Mouse (Mus musculus): ENCODE results near the gene Tmem9. TPM values are rescaled to one million over a fixed set of nuclear protein-coding genes. Genes with fewer than 3 reads are reported as not detected.

The Tmem9 gene
- polyA plus RNA-seq, 2 experiments, result 111 to 162 TPM

- DNase-seq (ENCODE audit: low spot score), result no peak
- no peak overlapping the region for H3K9ac ChIP-seq (ENCODE audit: low read depth, low read length, severe bottlenecking)
- H3K4me2 ChIP-seq (replicated peaks; ENCODE audit: low read depth, low read length, severe bottlenecking), result no peak overlapping the region
- 7% methylated on average over 3 of the region's 3 CpGs for WGBS
- H3K4me3 ChIP-seq (replicated peaks; ENCODE audit: low read length), result no peak overlapping the region
- no peak for ATAC-seq (ENCODE audit: low FRiP score, low read depth)
- no peaks in the 10 kb centered on the region for H3K27me3 ChIP-seq (ENCODE audit: control insufficient read depth, insufficient read depth, low read length)
- no peak for TF ChIP-seq POLR2A (IDR thresholded peaks at IDR 0.05; ENCODE audit: borderline replicate concordance, extremely low read depth, insufficient read depth, insufficient read length)
- H3K36me3 ChIP-seq (ENCODE audit: control insufficient read depth, insufficient read depth, low read length), result no peaks in the 10 kb centered on the region
- H3K9me3 ChIP-seq (ENCODE audit: control insufficient read depth, low read length), result no peaks in the 10 kb centered on the region
- no peak overlapping the region for H3K27ac ChIP-seq (replicated peaks; ENCODE audit: low read depth, low read length)
- no peaks in the 10 kb centered on the region for H3K4me1 ChIP-seq (ENCODE audit: control insufficient read depth, insufficient read depth, low read length)
Observed at GRCm38 (mm10) chr1:136076086-136076485, 68.1 kb downstream of the Tmem9 start.

GRCm38 (mm10) chr1:136077656-136078055 lies 69.7 kb downstream of the Tmem9 start:
- Histone ChIP-seq H3K9ac (ENCODE audit: low read depth, low read length, severe bottlenecking) (no peak overlapping the region), H3K9me3 (ENCODE audit: control insufficient read depth, low read length) (no peaks in the 10 kb centered on the region; the same call in 1 of the 2 replicates), H3K4me1 (ENCODE audit: control insufficient read depth, insufficient read depth, low read length) (no peaks in the 10 kb centered on the region), H3K4me2 (replicated peaks; ENCODE audit: low read depth, low read length, severe bottlenecking) (no peak overlapping the region), H3K27ac (replicated peaks; ENCODE audit: low read depth, low read length) (no peak overlapping the region), H3K36me3 (ENCODE audit: control insufficient read depth, insufficient read depth, low read length) (no peaks in the 10 kb centered on the region), H3K27me3 (ENCODE audit: control insufficient read depth, insufficient read depth, low read length) (no peaks in the 10 kb centered on the region), H3K4me3 (replicated peaks; ENCODE audit: low read length) (no peak overlapping the region)
- 64% methylated on average over 4 of the region's 4 CpGs for WGBS
- TF ChIP-seq POLR2A (IDR thresholded peaks at IDR 0.05; ENCODE audit: borderline replicate concordance, extremely low read depth, insufficient read depth, insufficient read length), result no peak
- no peak for DNase-seq (ENCODE audit: low spot score)
- ATAC-seq (ENCODE audit: low FRiP score, low read depth), result no peak

- H3K9ac ChIP-seq (ENCODE audit: low read depth, low read length, severe bottlenecking), result no peak overlapping the region
- no peak overlapping the region for H3K4me3 ChIP-seq (replicated peaks; ENCODE audit: low read length)
- DNase-seq (ENCODE audit: low spot score) (no peak), ATAC-seq (ENCODE audit: low FRiP score, low read depth) (no peak)
- TF ChIP-seq POLR2A (IDR thresholded peaks at IDR 0.05; ENCODE audit: borderline replicate concordance, extremely low read depth, insufficient read depth, insufficient read length), result no peak
- no peak overlapping the region for H3K4me2 ChIP-seq (replicated peaks; ENCODE audit: low read depth, low read length, severe bottlenecking)
- H3K9me3 ChIP-seq (ENCODE audit: control insufficient read depth, low read length), result no peaks in the 10 kb centered on the region; the same call in 1 of the 2 replicates
- H3K36me3 ChIP-seq (ENCODE audit: control insufficient read depth, insufficient read depth, low read length), result no peaks in the 10 kb centered on the region
- no peak overlapping the region for H3K27ac ChIP-seq (replicated peaks; ENCODE audit: low read depth, low read length)
- no peaks in the 10 kb centered on the region for H3K27me3 ChIP-seq (ENCODE audit: control insufficient read depth, insufficient read depth, low read length)
- 91% methylated on average over 1 of the region's 1 CpGs for WGBS
- no peaks in the 10 kb centered on the region for H3K4me1 ChIP-seq (ENCODE audit: control insufficient read depth, insufficient read depth, low read length)
Observed at GRCm38 (mm10) chr1:136081161-136081560, 73.2 kb downstream of the Tmem9 start.

Other genes starting within 250 kb of the Tmem9 start
- 60.6 and 69.1 TPM in 2 replicates for gene Phlda3, start 242.0 kb upstream of the Tmem9 start, polyA plus RNA-seq (2012; rRNA removed)
- gene Phlda3, start 242.0 kb upstream of the Tmem9 start, polyA plus RNA-seq (2014; fragmentation: Nextera tagmentation; extraction: Ambion mirVana), result 85.1 and 87.4 TPM in 2 replicates
- 349 and 357 TPM in 2 replicates for gene Tnni1, start 228.7 kb upstream of the Tmem9 start, polyA plus RNA-seq (2012; rRNA removed)
- 300 and 419 TPM in 2 replicates for gene Tnni1, start 228.7 kb upstream of the Tmem9 start, polyA plus RNA-seq (2014; fragmentation: Nextera tagmentation; extraction: Ambion mirVana)
- gene Lad1, start 189.6 kb upstream of the Tmem9 start, polyA plus RNA-seq (2012; rRNA removed), result 10.9 and 12.2 TPM in 2 replicates
- gene Lad1, start 189.6 kb upstream of the Tmem9 start, polyA plus RNA-seq (2014; fragmentation: Nextera tagmentation; extraction: Ambion mirVana), result 20.9 and 25.9 TPM in 2 replicates
- gene Tnnt2, start 171.8 kb upstream of the Tmem9 start, polyA plus RNA-seq (2012; rRNA removed), result 44.5 and 108 TPM in 2 replicates
- gene Tnnt2, start 171.8 kb upstream of the Tmem9 start, polyA plus RNA-seq (2014; fragmentation: Nextera tagmentation; extraction: Ambion mirVana), result 78.3 and 104 TPM in 2 replicates
- 36.0 and 41.5 TPM in 2 replicates for gene Pkp1, start 88.9 kb upstream of the Tmem9 start, polyA plus RNA-seq (2012; rRNA removed)
- 25.5 and 31.2 TPM in 2 replicates for gene Pkp1, start 88.9 kb upstream of the Tmem9 start, polyA plus RNA-seq (2014; fragmentation: Nextera tagmentation; extraction: Ambion mirVana)
- 0.69 and 0.74 TPM in 2 replicates for gene Igfn1, start 1.8 kb upstream of the Tmem9 start, polyA plus RNA-seq (2012; rRNA removed)
- 0.14 and 0.28 TPM in 2 replicates for gene Igfn1, start 1.8 kb upstream of the Tmem9 start, polyA plus RNA-seq (2014; fragmentation: Nextera tagmentation; extraction: Ambion mirVana)
- gene Ascl5, start 42.7 kb downstream of the Tmem9 start, polyA plus RNA-seq (2012; rRNA removed), result 0.18 and 0.36 TPM in 2 replicates
- not detected in 2 replicates for gene Ascl5, start 42.7 kb downstream of the Tmem9 start, polyA plus RNA-seq (2014; fragmentation: Nextera tagmentation; extraction: Ambion mirVana)
- 16.6 and 22.4 TPM in 2 replicates for gene Cacna1s, start 44.6 kb downstream of the Tmem9 start, polyA plus RNA-seq (2012; rRNA removed)
- 4.3 and 6.9 TPM in 2 replicates for gene Cacna1s, start 44.6 kb downstream of the Tmem9 start, polyA plus RNA-seq (2014; fragmentation: Nextera tagmentation; extraction: Ambion mirVana)
- gene Kif21b, start 123.2 kb downstream of the Tmem9 start, polyA plus RNA-seq (2012; rRNA removed), result 10.9 and 13.2 TPM in 2 replicates
- gene Kif21b, start 123.2 kb downstream of the Tmem9 start, polyA plus RNA-seq (2014; fragmentation: Nextera tagmentation; extraction: Ambion mirVana), result 3.6 and 3.8 TPM in 2 replicates
- gene Mroh3, start 204.7 kb downstream of the Tmem9 start, polyA plus RNA-seq (2012; rRNA removed), result 0.68 and 0.96 TPM in 2 replicates
- 0.17 TPM in 1 of 2 replicates, not detected in the other for gene Mroh3, start 204.7 kb downstream of the Tmem9 start, polyA plus RNA-seq (2014; fragmentation: Nextera tagmentation; extraction: Ambion mirVana)
- gene Inava, start 226.1 kb downstream of the Tmem9 start, polyA plus RNA-seq (2012; rRNA removed), result 17.3 and 27.6 TPM in 2 replicates
- gene Inava, start 226.1 kb downstream of the Tmem9 start, polyA plus RNA-seq (2014; fragmentation: Nextera tagmentation; extraction: Ambion mirVana), result 16.0 and 19.0 TPM in 2 replicates